Mouse (Mus musculus) testis, adult 2 months (tissue): ENCODE results near the gene 1110051M20Rik.

Experiments used
- CTCF ChIP-seq: fragments of 200-500 bp; IDR thresholded peaks from 2 replicates; pipeline ENCODE4 v1.5.1; 2012; ENCODE audit warnings: low read depth, mild to moderate bottlenecking, inconsistent platforms, low read length, moderate library complexity; ENCODE audit not compliant: control insufficient read depth, insufficient read depth, insufficient replicate concordance
- POLR2A ChIP-seq: fragments of 200-500 bp; IDR thresholded peaks from 2 replicates; pipeline ENCODE4 v1.6.1; 2012; ENCODE audit warnings: low read depth, mild to moderate bottlenecking, inconsistent platforms, low read length, moderate library complexity; ENCODE audit not compliant: control insufficient read depth

DNA sequence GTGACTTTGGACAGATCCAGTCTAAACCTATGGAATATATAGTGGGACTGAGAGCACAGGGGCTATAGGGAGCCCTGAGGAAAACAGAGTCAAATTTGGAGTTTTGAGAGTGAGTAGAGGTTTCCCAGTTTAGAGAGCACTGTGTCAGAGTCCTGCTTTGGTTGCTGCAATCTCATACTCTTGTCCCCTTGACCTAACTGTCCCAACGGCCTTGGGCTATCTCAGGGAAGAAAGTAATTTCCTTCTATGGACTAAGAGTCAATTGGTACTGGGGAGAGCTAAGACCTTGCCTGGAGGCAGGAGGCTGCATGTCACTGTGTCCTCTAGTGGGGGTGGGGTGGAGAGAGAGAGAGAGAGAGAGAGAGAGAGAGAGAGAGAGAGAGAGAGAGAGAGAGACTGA lies 185.7 kb downstream of the 1110051M20Rik start:
- TF ChIP-seq POLR2A, result no peak
- TF ChIP-seq CTCF, result no peak
